Mouse (Mus musculus) erythroid progenitor cell, adult 5-6 weeks (primary cell): Measurements from ENCODE around the gene Edem1. TPM values are rescaled to one million over a fixed set of nuclear protein-coding genes. Genes with fewer than 3 reads are reported as not detected.
"Not testable (repeated sequence)": the region's sequence is repeated elsewhere in the genome, so short reads cannot be mapped to it uniquely, and the experiment has no call there.

ENCODE experiments used
- ATAC-seq: replicated peaks from 2 replicates; pipeline ENCODE4 v1.8.0; 2016; ENCODE audit warnings: moderate number of reproducible peaks, mild to moderate bottlenecking, moderate TSS enrichment, inconsistent platforms; ENCODE audit not compliant: poor library complexity, low FRiP score, severe bottlenecking
- total RNA-seq, 2 experiments: library from RNA; stranded (forward) in 1 of 2; stranded (reverse) in 1 of 2; fragments of 150-400 nt in 1 of 2; fragments of 186-747, 209-891 nt in 1 of 2; gene quantifications; 2 replicates each; pipeline versions ENCODE4 v1.2.3 to v1.2.4; 2015 to 2017; ENCODE audit warnings: low replicate concordance in 2 of 2

Gene Edem1
- total RNA-seq, 2 experiments from 2014 or later: 11.7 to 13.8 TPM

GRCm38 (mm10) chr6:108869031-108869430 is 40.6 kb downstream of the Edem1 start:
- ATAC-seq: not testable (repeated sequence)

GRCm38 (mm10) chr6:108870421-108870820 is 42.0 kb downstream of the Edem1 start:
- ATAC-seq: no peak

- ATAC-seq: no peak
Observed at GRCm38 (mm10) chr6:108871251-108871650, 42.8 kb downstream of the Edem1 start.

GRCm38 (mm10) chr6:108875344-108875743 is 46.9 kb downstream of the Edem1 start:
- no peak for ATAC-seq

GRCm38 (mm10) chr6:108876052-108876451 is 47.6 kb downstream of the Edem1 start:
- ATAC-seq: no peak

- no peak for ATAC-seq
Observed at GRCm38 (mm10) chr6:108876486-108876885, 48.0 kb downstream of the Edem1 start.

GRCm38 (mm10) chr6:108880368-108881013 is 52.0 kb downstream of the Edem1 start:
- ATAC-seq: no peak

GRCm38 (mm10) chr6:108881074-108881473 is 52.6 kb downstream of the Edem1 start:
- ATAC-seq: no peak

- ATAC-seq: no peak
Observed at GRCm38 (mm10) chr6:108883826-108884225, 55.4 kb downstream of the Edem1 start.

GRCm38 (mm10) chr6:108884603-108885002 is 56.2 kb downstream of the Edem1 start:
- ATAC-seq: no peak

- no peak for ATAC-seq
Observed at GRCm38 (mm10) chr6:108886346-108886745, 57.9 kb downstream of the Edem1 start.

- no peak for ATAC-seq
Observed at GRCm38 (mm10) chr6:108892589-108892988, 64.1 kb downstream of the Edem1 start.

- no peak for ATAC-seq
Observed at GRCm38 (mm10) chr6:108895129-108895528, 66.7 kb downstream of the Edem1 start.

- ATAC-seq: no peak
Observed at GRCm38 (mm10) chr6:108895976-108896375, 67.5 kb downstream of the Edem1 start.

GRCm38 (mm10) chr6:108896525-108897087 is 68.2 kb downstream of the Edem1 start:
- ATAC-seq: no peak

GRCm38 (mm10) chr6:108899231-108899630 is 70.8 kb downstream of the Edem1 start:
- no peak for ATAC-seq

GRCm38 (mm10) chr6:108902124-108902523 is 73.7 kb downstream of the Edem1 start:
- no peak for ATAC-seq

GRCm38 (mm10) chr6:108903280-108903679 is 74.8 kb downstream of the Edem1 start:
- ATAC-seq: no peak

- no peak for ATAC-seq
Observed at GRCm38 (mm10) chr6:108906539-108906938, 78.1 kb downstream of the Edem1 start.
